Mouse (Mus musculus) heart, adult 2 months (tissue): Measurements from ENCODE around the gene Stk32c.

Source experiments
- CTCF ChIP-seq: fragments of 200-600 bp; IDR thresholded peaks from 2 replicates; pipeline ENCODE4 v1.8.1; 2022; ENCODE audit warnings: antibody characterized with exemption, mild to moderate bottlenecking, moderate library complexity
- EP300 ChIP-seq: fragments of 200-500 bp; IDR thresholded peaks from 2 replicates; pipeline ENCODE4 v1.6.1; 2011; ENCODE audit warnings: low read depth, low read length, control low read depth; ENCODE audit not compliant: insufficient read depth

DNA sequence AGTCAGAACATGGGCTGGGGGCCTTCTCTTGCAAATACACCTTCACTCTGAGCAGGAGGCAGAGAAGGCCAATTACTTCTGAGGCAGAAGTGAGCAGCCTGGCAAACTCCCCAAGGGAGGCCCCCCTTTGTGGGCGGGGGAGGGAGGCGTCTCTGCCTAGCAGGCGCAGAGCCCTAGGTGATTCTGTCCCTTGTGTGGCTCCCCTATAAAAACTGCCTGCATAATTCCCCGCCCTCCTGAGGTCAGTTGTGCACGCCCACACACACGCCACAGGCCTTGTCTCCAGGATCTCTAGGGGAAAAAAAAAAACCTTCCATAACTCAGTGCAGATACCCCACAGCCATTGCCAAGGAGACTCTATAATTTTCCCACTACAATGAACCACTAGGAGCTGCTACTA, 82.7 kb downstream of the Stk32c start:
- TF ChIP-seq CTCF: no peak
- no peak for TF ChIP-seq EP300
